Mouse (Mus musculus) retina, adult 2 months (tissue): ENCODE data around the gene Ptpn18.
"Not testable (repeated sequence)": the region's sequence is repeated elsewhere in the genome, so short reads cannot be mapped to it uniquely, and the experiment has no call there.

Experiments used
- DNase-seq: peaks from one replicate; pipeline ENCODE4 v3.0.0-alpha.2; 2012; ENCODE audit warnings: low read depth, low spot score

The Ptpn18 gene

DNA sequence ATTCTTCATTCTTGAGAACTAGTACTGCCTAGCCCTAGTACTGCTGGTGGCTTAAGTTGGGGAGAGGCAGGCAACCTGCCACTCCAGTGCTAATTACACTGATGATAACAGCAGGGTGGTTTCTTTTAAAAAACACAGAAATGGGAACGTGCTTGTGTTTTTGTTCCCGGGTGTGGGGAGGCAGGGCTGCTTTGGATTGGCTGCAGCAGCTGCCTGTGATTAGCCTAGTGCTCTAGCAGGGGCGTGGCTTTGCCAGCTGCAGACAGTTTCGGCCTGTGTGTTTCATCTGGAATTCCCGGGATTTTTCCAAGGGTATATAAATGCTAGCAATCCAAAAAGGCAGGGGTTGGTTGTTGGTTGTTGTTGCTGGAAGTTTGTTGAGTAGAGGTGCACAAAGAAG is 57.0 kb downstream of the Ptpn18 start:
- DNase-seq = no peak

DNA sequence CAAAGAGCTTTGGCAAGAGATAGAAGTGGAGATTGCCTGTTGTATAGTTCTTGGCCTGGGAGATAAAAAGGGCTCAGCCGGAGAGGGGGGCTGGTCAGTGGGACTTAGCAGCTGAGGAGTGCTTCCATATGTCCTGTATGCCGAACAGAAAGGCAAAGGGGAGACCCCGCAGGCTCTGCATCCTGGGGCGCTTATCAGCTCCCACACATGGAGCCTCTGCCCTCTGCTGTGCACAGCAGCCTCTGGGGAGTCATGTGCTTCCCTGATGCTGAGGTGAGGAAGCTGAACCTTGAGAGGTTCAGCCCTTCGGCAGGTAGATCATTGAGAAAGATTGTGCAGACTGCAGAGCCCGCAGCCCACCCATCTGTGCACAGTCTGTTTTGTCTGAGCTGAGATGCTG is 57.7 kb downstream of the Ptpn18 start:
- DNase-seq = not testable (repeated sequence)

DNA sequence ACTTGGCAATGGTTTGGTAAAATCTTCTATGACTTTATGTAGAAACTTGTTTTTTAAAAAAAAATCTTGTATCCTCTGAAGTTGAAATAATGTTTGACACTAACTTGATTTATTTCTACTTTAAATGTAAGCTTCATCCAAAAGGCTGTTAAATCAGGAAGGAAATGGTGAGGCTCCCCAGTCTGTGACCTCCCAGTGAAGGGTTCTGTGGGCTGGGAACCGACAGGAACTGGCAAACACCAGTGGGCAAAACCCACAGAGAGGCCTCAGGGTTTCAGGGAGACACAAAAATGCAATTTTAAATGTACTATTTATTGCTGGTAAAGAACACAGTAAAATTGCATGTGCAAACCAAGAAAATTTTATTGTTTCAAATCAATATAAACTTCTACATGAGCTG is 58.2 kb downstream of the Ptpn18 start:
- DNase-seq = not testable (repeated sequence)

DNA sequence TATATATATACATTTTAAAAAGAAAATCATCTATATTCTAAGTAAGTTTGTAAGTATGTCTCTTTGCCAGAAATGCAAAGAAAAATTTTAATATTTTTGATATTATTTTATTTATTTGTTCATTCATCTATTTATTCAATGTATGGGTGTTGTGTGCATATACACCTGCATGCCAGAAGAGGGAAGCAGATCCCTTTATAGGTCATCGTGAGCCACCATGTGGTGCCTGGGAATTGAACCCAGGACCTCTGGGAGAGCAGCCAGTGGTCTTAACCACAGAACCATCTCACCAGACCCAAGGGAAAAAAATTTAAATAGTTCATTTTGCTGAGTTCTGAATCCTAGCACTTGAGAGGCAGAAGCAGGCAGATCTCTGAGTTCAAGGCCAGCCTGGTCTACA is 58.7 kb downstream of the Ptpn18 start:
- DNase-seq = no peak

DNA sequence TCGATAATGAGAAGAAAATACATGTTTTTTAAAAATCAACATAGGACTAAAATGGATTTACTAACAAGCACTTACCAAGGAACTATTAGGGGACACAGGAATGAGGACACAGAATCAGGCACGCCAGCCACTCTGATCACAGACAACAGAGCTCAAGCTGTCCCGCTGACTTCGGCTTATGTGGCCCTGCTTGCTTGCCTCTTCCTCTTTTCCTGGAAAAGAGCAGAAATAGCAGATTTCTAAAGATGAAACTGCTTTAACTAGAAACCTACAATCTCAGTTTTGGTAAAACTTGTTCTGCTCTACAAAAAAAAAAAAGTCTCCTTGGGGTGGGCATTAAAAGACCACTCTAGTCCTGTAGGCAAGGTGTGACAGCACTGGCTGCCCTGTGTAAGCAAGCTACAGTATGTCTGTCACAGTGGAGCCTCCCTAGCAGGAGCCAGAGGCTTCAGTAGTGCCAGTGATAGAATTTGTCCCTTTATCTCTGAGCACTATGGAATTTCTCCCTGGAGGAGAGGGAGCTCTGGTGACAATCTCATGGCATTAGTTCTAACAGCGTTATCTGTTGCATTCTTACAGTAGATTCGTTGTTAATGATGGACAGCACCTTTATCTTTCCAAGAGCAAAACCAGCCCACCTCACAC is 62.8 kb downstream of the Ptpn18 start:
- DNase-seq = no peak

DNA sequence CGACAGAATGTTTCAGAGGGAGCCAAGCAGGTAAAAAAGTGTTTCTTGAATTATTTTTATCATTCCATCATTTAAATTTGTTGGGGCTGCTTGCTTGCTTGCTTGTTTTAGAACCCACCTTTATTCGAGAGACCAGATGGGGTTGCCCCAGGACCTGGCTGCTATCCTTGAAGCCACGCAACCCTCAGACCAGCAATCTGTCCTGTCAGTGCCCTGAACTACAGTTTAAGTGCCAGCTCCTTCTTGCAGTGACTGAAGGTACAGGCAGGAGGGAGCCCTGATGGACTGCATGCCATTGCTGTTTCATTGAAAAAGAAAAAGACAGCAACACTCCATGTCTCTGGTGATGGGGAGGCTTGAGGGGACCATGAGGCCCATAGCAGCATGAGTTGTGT is 63.3 kb downstream of the Ptpn18 start:
- DNase-seq = no peak

DNA sequence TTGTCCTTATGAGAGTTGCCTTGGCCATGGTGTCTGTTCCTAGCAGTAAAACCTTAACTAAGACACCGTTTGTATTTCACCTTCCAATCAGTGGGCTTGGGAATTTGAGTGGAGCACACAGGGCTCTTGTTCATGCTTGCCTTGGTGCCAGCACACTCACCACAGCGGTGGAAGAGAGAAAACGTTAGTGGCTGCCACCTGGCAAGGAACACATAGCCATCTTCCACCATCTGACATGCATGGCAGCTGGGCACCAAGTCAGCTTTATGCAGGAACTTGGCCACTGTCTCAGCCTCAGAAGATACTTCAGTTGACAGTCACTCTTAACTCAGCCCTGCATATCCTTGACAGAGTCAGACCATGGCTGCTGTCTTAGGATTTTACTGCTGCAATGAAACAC is 64.1 kb downstream of the Ptpn18 start:
- no peak for DNase-seq
